Mouse (Mus musculus): ENCODE results near the gene Sh2d7. TPM values are rescaled to one million over a fixed set of nuclear protein-coding genes. Genes with fewer than 3 reads are reported as not detected.
"Not testable (repeated sequence)": the region's sequence is repeated elsewhere in the genome, so short reads cannot be mapped to it uniquely, and the experiment has no call there.

The Sh2d7 gene
- polyA plus RNA-seq, 1 experiment from 2014 or later: not detected

DNA sequence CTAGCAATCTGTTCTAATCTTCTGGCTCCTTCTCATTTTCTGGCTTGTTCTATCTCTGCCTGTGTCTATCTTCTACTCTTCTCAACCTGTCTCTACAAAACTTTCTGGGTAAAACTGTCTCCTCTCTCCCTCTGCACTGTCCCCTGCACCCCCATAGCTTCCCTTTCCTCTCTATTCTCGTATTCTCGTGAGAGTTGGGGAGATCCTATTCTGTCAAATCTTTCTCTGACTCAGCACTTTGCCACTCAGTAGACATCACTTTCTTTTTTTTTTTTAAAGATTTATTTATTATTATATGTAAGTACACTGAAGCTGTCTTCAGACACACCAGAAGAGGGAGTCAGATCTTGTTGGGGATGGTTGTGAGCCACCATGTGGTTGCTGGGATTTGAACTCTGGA is 45.3 kb downstream of the Sh2d7 start:
- H3K27me3 ChIP-seq (ENCODE audit: control insufficient read depth, insufficient read depth, low read length); H3K4me2 ChIP-seq; DNase-seq (ENCODE audit: low spot score, missing footprints); H3K27ac ChIP-seq (ENCODE audit: low read depth, low read length); H3K36me3 ChIP-seq (ENCODE audit: control insufficient read depth, insufficient read depth, low read length); H3K4me1 ChIP-seq (ENCODE audit: control insufficient read depth, insufficient read depth, low read length); ATAC-seq (ENCODE audit: low FRiP score); H3K4me3 ChIP-seq (ENCODE audit: low read depth, low read length); H3K9me3 ChIP-seq (ENCODE audit: control insufficient read depth, low read length); H3K9ac ChIP-seq (ENCODE audit: low read length): not testable (repeated sequence)
- 86% methylated on average over 2 of the region's 2 CpGs for WGBS

DNA sequence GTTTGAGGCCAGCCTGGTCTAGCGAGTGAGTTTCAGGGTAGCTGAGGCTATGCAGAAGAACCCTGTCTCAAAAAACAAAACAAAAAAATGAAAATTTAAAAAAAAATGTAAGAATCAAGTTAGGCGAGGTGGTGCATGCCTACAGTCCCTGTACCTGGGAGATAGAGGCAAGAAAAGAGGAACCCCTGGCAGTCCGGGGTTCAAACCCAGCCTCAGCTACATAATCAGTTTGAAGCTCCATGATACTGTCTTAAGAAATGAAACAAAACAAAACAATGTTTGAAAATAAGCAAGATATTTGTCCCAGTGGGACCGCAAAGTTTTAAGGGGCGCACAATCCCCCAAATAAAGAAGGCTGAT is 47.0 kb downstream of the Sh2d7 start:
- ATAC-seq (ENCODE audit: low FRiP score): peak; percentile 47
- Histone ChIP-seq H3K9ac (ENCODE audit: low read length) (peak overlapping the region; percentile 52), H3K4me2 (peak overlapping the region; percentile 42)

DNA sequence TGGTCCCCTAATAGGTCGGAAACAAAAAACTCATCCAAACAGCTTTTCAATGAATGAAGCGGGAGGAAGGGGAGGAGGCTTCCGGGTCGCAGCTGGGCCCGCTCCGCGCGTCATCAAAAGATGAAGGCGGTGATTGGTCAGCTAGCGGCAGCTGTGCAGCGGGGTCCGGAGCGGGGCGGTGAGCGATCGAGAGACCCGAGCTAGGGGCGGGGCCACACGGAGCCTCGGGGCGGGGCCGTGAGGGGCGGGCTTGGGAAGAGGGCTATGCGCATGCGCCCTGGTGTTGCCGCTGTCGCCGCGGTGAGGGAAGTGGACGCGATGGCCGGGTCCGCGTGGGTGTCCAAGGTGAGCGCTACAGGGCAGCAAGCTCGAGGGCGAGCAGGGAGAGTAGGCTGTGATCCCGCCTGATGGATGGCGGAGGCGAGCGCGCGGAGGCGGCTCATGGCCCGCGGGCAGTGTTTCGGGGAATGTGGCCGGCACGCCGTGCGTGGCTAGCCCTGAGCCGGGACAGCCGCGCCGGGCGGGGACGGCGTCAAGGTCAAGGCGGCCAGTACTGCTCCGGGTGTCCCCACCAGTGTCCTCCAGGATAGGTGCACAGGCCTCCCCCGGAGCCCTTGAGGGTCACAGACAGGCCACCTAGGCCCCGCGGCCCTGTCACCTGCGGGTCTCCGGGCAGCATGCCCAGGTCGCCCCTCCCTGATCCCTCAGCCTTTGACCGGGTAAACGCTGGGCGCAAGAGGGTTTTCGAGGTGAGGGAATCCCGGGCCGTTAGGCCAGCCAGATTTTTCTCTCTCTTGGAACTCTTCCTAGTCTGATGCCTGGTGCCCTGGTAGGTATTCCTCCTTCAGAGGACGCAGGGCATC is 47.6 kb downstream of the Sh2d7 start, which contains the start of gene Idh3a:
TSS of gene Idh3a (plus strand) at position 136 of the 863 bp plus-strand sequence.
- WGBS: under 1% methylated on average over 65 of the region's 73 CpGs
- no peaks in the 10 kb centered on the region for H3K27me3 ChIP-seq (ENCODE audit: control insufficient read depth, insufficient read depth, low read length)

More for the DNA sequence above, 47.0 kb downstream of the Sh2d7 start:
- H3K36me3 ChIP-seq (ENCODE audit: control insufficient read depth, insufficient read depth, low read length): no peaks in the 10 kb centered on the region
- peaks cover 6% of the 10 kb centered on the region; the same call in 1 of the 2 replicates for H3K4me1 ChIP-seq (ENCODE audit: control insufficient read depth, insufficient read depth, low read length)
- no peaks in the 10 kb centered on the region for H3K27me3 ChIP-seq (ENCODE audit: control insufficient read depth, insufficient read depth, low read length)
- H3K4me3 ChIP-seq (ENCODE audit: low read depth, low read length): peak overlapping the region; percentile 77
- no peak for DNase-seq (ENCODE audit: low spot score, missing footprints)
- no peak overlapping the region for H3K27ac ChIP-seq (ENCODE audit: low read depth, low read length)
- H3K9me3 ChIP-seq (ENCODE audit: control insufficient read depth, low read length): no peaks in the 10 kb centered on the region
- 32% methylated on average over 5 of the region's 5 CpGs for WGBS

GRCm38 (mm10) chr9:54587863-54588262 is 49.1 kb downstream of the Sh2d7 start:
- peaks cover 6% of the 10 kb centered on the region; the same call in 1 of the 2 replicates for H3K36me3 ChIP-seq (ENCODE audit: control insufficient read depth, insufficient read depth, low read length)
- no peak for ATAC-seq (ENCODE audit: low FRiP score)
- WGBS: 36% methylated on average over 4 of the region's 4 CpGs
- H3K4me2 ChIP-seq: no peak overlapping the region
- H3K9ac ChIP-seq (ENCODE audit: low read length): no peak overlapping the region
- no peak overlapping the region for H3K27ac ChIP-seq (ENCODE audit: low read depth, low read length)
- DNase-seq (ENCODE audit: low spot score, missing footprints): no peak
- peaks cover 6% of the 10 kb centered on the region; the same call in 1 of the 2 replicates for H3K4me1 ChIP-seq (ENCODE audit: control insufficient read depth, insufficient read depth, low read length)
- no peaks in the 10 kb centered on the region for H3K27me3 ChIP-seq (ENCODE audit: control insufficient read depth, insufficient read depth, low read length)
- H3K4me3 ChIP-seq (ENCODE audit: low read depth, low read length): no peak overlapping the region
- H3K9me3 ChIP-seq (ENCODE audit: control insufficient read depth, low read length): no peaks in the 10 kb centered on the region

More for the DNA sequence above, 47.6 kb downstream of the Sh2d7 start, which contains the start of gene Idh3a:
- Histone ChIP-seq H3K4me3 (ENCODE audit: low read depth, low read length) (peak within 1 kb of the TSS; percentile 77), H3K9ac (ENCODE audit: low read length) (peak within 1 kb of the TSS; percentile 73), H3K4me1 (ENCODE audit: control insufficient read depth, insufficient read depth, low read length) (peaks cover 6% of the 10 kb centered on the region; the same call in 1 of the 2 replicates), H3K36me3 (ENCODE audit: control insufficient read depth, insufficient read depth, low read length) (no peaks in the 10 kb centered on the region), H3K4me2 (peak within 1 kb of the TSS; percentile 86), H3K9me3 (ENCODE audit: control insufficient read depth, low read length) (no peaks in the 10 kb centered on the region), H3K27ac (ENCODE audit: low read depth, low read length) (no peak within 1 kb of the TSS)
- DNase-seq (ENCODE audit: low spot score, missing footprints) (peak; percentile 99), ATAC-seq (ENCODE audit: low FRiP score) (peak; percentile 100)

- not testable (repeated sequence) for H3K27me3 ChIP-seq (ENCODE audit: control insufficient read depth, insufficient read depth, low read length); ATAC-seq (ENCODE audit: low FRiP score); H3K4me2 ChIP-seq; DNase-seq (ENCODE audit: low spot score, missing footprints); H3K27ac ChIP-seq (ENCODE audit: low read depth, low read length); H3K9ac ChIP-seq (ENCODE audit: low read length); H3K9me3 ChIP-seq (ENCODE audit: control insufficient read depth, low read length); H3K4me1 ChIP-seq (ENCODE audit: control insufficient read depth, insufficient read depth, low read length); H3K4me3 ChIP-seq (ENCODE audit: low read depth, low read length)
- peaks cover 15% of the 10 kb centered on the region for H3K36me3 ChIP-seq (ENCODE audit: control insufficient read depth, insufficient read depth, low read length)
- WGBS: 69% methylated on average over 4 of the region's 4 CpGs
Measured at GRCm38 (mm10) chr9:54593652-54594051, 54.9 kb downstream of the Sh2d7 start.

Other genes starting within 250 kb of the Sh2d7 start
- 16.6 and 17.7 TPM in 2 replicates for gene Dmxl2, start 37.4 kb upstream of the Sh2d7 start, polyA plus RNA-seq (2014; fragmentation: Nextera tagmentation; extraction: Ambion mirVana)
- 16.8 and 17.9 TPM in 2 replicates for gene Cib2, start 21.2 kb downstream of the Sh2d7 start, polyA plus RNA-seq (2014; fragmentation: Nextera tagmentation; extraction: Ambion mirVana)
- 122 and 127 TPM in 2 replicates for gene Idh3a, start 47.4 kb downstream of the Sh2d7 start, polyA plus RNA-seq (2014; fragmentation: Nextera tagmentation; extraction: Ambion mirVana)
- 9.9 and 11.0 TPM in 2 replicates for gene Acsbg1, start 122.9 kb downstream of the Sh2d7 start, polyA plus RNA-seq (2014; fragmentation: Nextera tagmentation; extraction: Ambion mirVana)
- 4.0 and 4.7 TPM in 2 replicates for gene Dnaja4, start 159.9 kb downstream of the Sh2d7 start, polyA plus RNA-seq (2014; fragmentation: Nextera tagmentation; extraction: Ambion mirVana)
- 179 and 181 TPM in 2 replicates for gene Wdr61, start 195.5 kb downstream of the Sh2d7 start, polyA plus RNA-seq (2014; fragmentation: Nextera tagmentation; extraction: Ambion mirVana)
- 1,135 and 1,165 TPM in 2 replicates for gene Crabp1, start 225.8 kb downstream of the Sh2d7 start, polyA plus RNA-seq (2014; fragmentation: Nextera tagmentation; extraction: Ambion mirVana)

Data from midbrain, embryonic 11.5 days (tissue).